Mouse (Mus musculus) stomach, postnatal 0 days (tissue): ENCODE data around the gene Pigx.

Experiments used
- CTCF ChIP-seq: IDR thresholded peaks from 2 replicates; pipeline ENCODE4 v1.5.1; 2016; ENCODE audit warnings: antibody characterized with exemption, low read depth, mild to moderate bottlenecking, moderate library complexity
- EP300 ChIP-seq: optimal IDR thresholded peaks from 2 replicates; pipeline ENCODE3; 2016; ENCODE audit warnings: antibody characterized with exemption

DNA sequence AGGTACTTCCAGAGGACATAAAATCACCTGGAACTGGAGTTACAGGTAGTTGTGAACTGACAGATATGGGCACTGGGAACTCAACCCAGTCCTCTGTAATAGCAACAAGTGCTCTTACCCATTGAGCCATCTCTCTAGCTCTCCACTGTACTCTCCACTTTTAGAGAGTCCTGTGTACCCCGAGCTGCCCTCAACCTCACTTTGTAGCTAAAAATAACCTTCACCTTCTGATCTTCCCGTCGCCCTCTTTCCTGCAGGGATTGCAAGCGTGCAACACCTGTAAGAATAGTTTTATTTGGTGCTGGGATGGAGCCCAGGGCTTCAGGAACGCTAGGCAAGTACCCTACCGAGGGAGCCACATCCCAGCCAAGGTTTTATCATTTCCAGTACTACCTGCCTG lies 16.2 kb upstream of the Pigx start:
- TF ChIP-seq CTCF (no peak), EP300 (no peak)
